Mouse (Mus musculus) brain, embryonic 14.5 days (tissue): Measurements from ENCODE around the gene Lcp1.

Experiments used
- CTCF ChIP-seq: fragments of 200-500 bp; IDR thresholded peaks from 2 replicates; pipeline ENCODE4 v1.5.1; 2012; ENCODE audit warnings: inconsistent platforms, mild to moderate bottlenecking, moderate library complexity, borderline replicate concordance; ENCODE audit not compliant: insufficient read depth, insufficient read length; ENCODE audit errors: extremely low read depth
- POLR2A ChIP-seq: fragments of 200-500 bp; IDR thresholded peaks from 2 replicates; pipeline ENCODE4 v1.6.1; 2012; ENCODE audit warnings: mild to moderate bottlenecking, inconsistent platforms, borderline replicate concordance; ENCODE audit not compliant: poor library complexity, insufficient read depth, insufficient read length, severe bottlenecking; ENCODE audit errors: extremely low read depth

GRCm38 (mm10) chr14:75151146-75151545, 20.2 kb downstream of the Lcp1 start:
- TF ChIP-seq POLR2A = no peak
- TF ChIP-seq CTCF = no peak
